Mouse (Mus musculus) inflammation-experienced regulatory T-cells (primary cell): ENCODE measurements around the gene Epn2. TPM values are rescaled to one million over a fixed set of nuclear protein-coding genes. Genes with fewer than 3 reads are reported as not detected.

Experiments
- polyA plus RNA-seq, 2 experiments: library from polyadenylated mRNA; unstranded; fragments of 100-300 nt; shearing (Covaris generic); gene quantifications; one replicate each; pipeline ENCODE4 v1.2.1; 2017

Gene Epn2
- polyA plus RNA-seq, result under 1 TPM; 0.66 to 0.70 TPM

GRCm38 (mm10) chr11:61578983-61579877 lies at the start of gene Epn2:
TSS of gene Epn2 (minus strand) at chr11:61579687.

GRCm38 (mm10) chr11:61504713-61505257 lies 74.7 kb downstream of the Epn2 start, which contains the start of gene B9d1:
TSS of gene B9d1 (plus strand) at chr11:61505144.

GRCm38 (mm10) chr11:61494129-61494997 lies 85.1 kb downstream of the Epn2 start, which contains the start of gene Mapk7:
TSS of gene Mapk7 (minus strand) at chr11:61494406.

GRCm38 (mm10) chr11:61484613-61485540 lies 94.6 kb downstream of the Epn2 start, which contains the start of gene Mfap4:
TSS of gene Mfap4 (plus strand) at chr11:61485431.

Other genes starting within 250 kb of the Epn2 start
- under 1 TPM in 1 of 2 experiments, not detected in 1; 0.48 TPM for gene Slc47a2, start 236.8 kb downstream of the Epn2 start, polyA plus RNA-seq
- gene Slc47a1, start 201.3 kb downstream of the Epn2 start, polyA plus RNA-seq, result under 1 TPM in 1 of 2 experiments, not detected in 1; 0.40 TPM
- under 1 TPM in 1 of 2 experiments, not detected in 1; 0.23 TPM for gene Rnf112, start 125.6 kb downstream of the Epn2 start, polyA plus RNA-seq
- not detected for gene Mfap4, start 94.3 kb downstream of the Epn2 start, polyA plus RNA-seq
- 10 to 100 TPM; 25.1 to 26.8 TPM for gene Mapk7, start 85.3 kb downstream of the Epn2 start, polyA plus RNA-seq
- 1 to 10 TPM; 1.0 to 4.0 TPM for gene B9d1, start 74.5 kb downstream of the Epn2 start, polyA plus RNA-seq
- gene Grap, start 73.6 kb upstream of the Epn2 start, polyA plus RNA-seq, result 100 to 1,000 TPM; 326 to 331 TPM
- gene Fam83g, start 104.4 kb upstream of the Epn2 start, polyA plus RNA-seq, result 1 to 10 TPM in 1 of 2 experiments, under 1 TPM in 1; 0.54 to 2.7 TPM
- gene Slc5a10, start 141.1 kb upstream of the Epn2 start, polyA plus RNA-seq, result under 1 TPM; 0.12 to 0.49 TPM
- gene Prpsap2, start 182.4 kb upstream of the Epn2 start, polyA plus RNA-seq, result 10 to 100 TPM; 27.8 to 39.0 TPM